Mouse (Mus musculus) cerebellum, adult 2 months (tissue): Measurements from ENCODE around the gene Arid2.

Experiments
- CTCF ChIP-seq: fragments of 200-500 bp; IDR thresholded peaks from 2 replicates; pipeline ENCODE4 v1.5.1; 2011; ENCODE audit warnings: low read depth, mild to moderate bottlenecking, control low read depth, low read length, moderate library complexity, borderline replicate concordance; ENCODE audit not compliant: insufficient read depth
- POLR2A ChIP-seq: fragments of 200-500 bp; IDR thresholded peaks from 2 replicates; pipeline ENCODE4 v1.6.1; 2011; ENCODE audit warnings: low read length, control low read depth, borderline replicate concordance; ENCODE audit not compliant: insufficient read depth

- TF ChIP-seq CTCF (no peak), POLR2A (no peak)
Observed at GRCm38 (mm10) chr15:96288836-96289390, 1.6 kb downstream of the Arid2 start.
